Mouse (Mus musculus) liver, embryonic 16.5 days (tissue): ENCODE results near the gene Kiss1r. TPM values are rescaled to one million over a fixed set of nuclear protein-coding genes. Genes with fewer than 3 reads are reported as not detected.

Experiments used
- ATAC-seq: fragments of 200-750 bp; cut with Nextera tagmentation; 2 replicates; pipeline ENCODE4 v1.8.0; 2017; ENCODE audit warnings: low read depth, mild to moderate bottlenecking, moderate number of reproducible peaks, moderate library complexity
- H3K27ac ChIP-seq: fragments of 300-500 bp; sonication (generic); 2 replicates; pipeline ENCODE4 v1.5.1; 2014; ENCODE audit warnings: mild to moderate bottlenecking, low read length
- H3K27me3 ChIP-seq: fragments of 300-500 bp; sonication (generic); 2 replicates; pipeline ENCODE4 v1.6.1; 2014; ENCODE audit warnings: low read depth, low read length, mixed read lengths; ENCODE audit not compliant: control insufficient read depth, insufficient read depth
- H3K36me3 ChIP-seq: fragments of 300-500 bp; sonication (generic); 2 replicates; pipeline ENCODE4 v1.6.1; 2014; ENCODE audit warnings: mild to moderate bottlenecking; ENCODE audit not compliant: control insufficient read depth, insufficient read depth
- H3K4me1 ChIP-seq: fragments of 300-500 bp; sonication (generic); 2 replicates; pipeline ENCODE4 v1.6.1; 2014; ENCODE audit warnings: low read depth, low read length, mixed read lengths; ENCODE audit not compliant: control insufficient read depth
- H3K4me2 ChIP-seq: fragments of 300-500 bp; sonication (generic); 2 replicates; pipeline ENCODE4 v1.6.1; 2014; ENCODE audit warnings: low read depth, low read length, mixed read lengths
- H3K4me3 ChIP-seq: fragments of 300-500 bp; sonication (generic); 2 replicates; pipeline ENCODE4 v1.5.1; 2014; ENCODE audit warnings: low read depth, mild to moderate bottlenecking, low read length
- H3K9ac ChIP-seq: fragments of 300-500 bp; sonication (generic); 2 replicates; pipeline ENCODE4 v1.6.1; 2014; ENCODE audit warnings: low read depth, low read length
- H3K9me3 ChIP-seq: fragments of 300-500 bp; sonication (generic); replicated peaks from 2 replicates; pipeline ENCODE4 v1.6.1; 2016; ENCODE audit warnings: low read length; ENCODE audit not compliant: control insufficient read depth
- WGBS: fragments of 180-500 bp; shearing (Covaris S2); extraction: QIAGEN DNeasy Blood & Tissue Kit; methylation state at CpG from one replicate; pipeline ENCODE4 v1.1.7; 2014; ENCODE audit not compliant: insufficient replicate concordance; 5-methylcytosine and 5-hydroxymethylcytosine counted together
- polyA plus RNA-seq: library from polyadenylated mRNA; unstranded; fragments of >200 nt; fragmentation: Nextera tagmentation; extraction: Ambion mirVana; gene quantifications from 2 replicates; pipeline ENCODE4 v1.2.1, GENCODE M21; 2015

Gene Kiss1r
- polyA plus RNA-seq, 1 experiment from 2014 or later, result 0.18 TPM

GRCm38 (mm10) chr10:79931797-79932196, 15.0 kb downstream of the Kiss1r start:
- Histone ChIP-seq H3K4me2 (no peak overlapping the region), H3K27ac (no peak overlapping the region), H3K36me3 (no peaks in the 10 kb centered on the region), H3K4me1 (peaks cover 59% of the 10 kb centered on the region), H3K9me3 (no peaks in the 10 kb centered on the region), H3K27me3 (no peaks in the 10 kb centered on the region), H3K9ac (no peak overlapping the region), H3K4me3 (no peak overlapping the region)
- no peak for ATAC-seq
- 67% methylated on average over 9 of the region's 9 CpGs for WGBS

- ATAC-seq, result no peak
- no peaks in the 10 kb centered on the region for H3K9me3 ChIP-seq
- H3K27me3 ChIP-seq, result no peaks in the 10 kb centered on the region
- WGBS, result 58% methylated on average over 8 of the region's 8 CpGs
- peak overlapping the region; percentile 9; the same call in 1 of the 2 replicates for H3K9ac ChIP-seq
- H3K27ac ChIP-seq, result peak overlapping the region; percentile 16; the same call in 1 of the 2 replicates
- peaks cover 66% of the 10 kb centered on the region for H3K4me1 ChIP-seq
- no peaks in the 10 kb centered on the region for H3K36me3 ChIP-seq
- H3K4me3 ChIP-seq, result no peak overlapping the region
- no peak overlapping the region for H3K4me2 ChIP-seq
Observed at GRCm38 (mm10) chr10:79932736-79933135, 16.0 kb downstream of the Kiss1r start.

- Histone ChIP-seq H3K4me3 (no peak overlapping the region), H3K36me3 (no peaks in the 10 kb centered on the region), H3K27me3 (no peaks in the 10 kb centered on the region), H3K4me2 (no peak overlapping the region), H3K4me1 (peaks cover 66% of the 10 kb centered on the region), H3K27ac (no peak overlapping the region), H3K9ac (peak overlapping the region; percentile 9; the same call in 1 of the 2 replicates), H3K9me3 (no peaks in the 10 kb centered on the region)
- no peak for ATAC-seq
- WGBS, result 63% methylated on average over 9 of the region's 9 CpGs
Observed at GRCm38 (mm10) chr10:79933145-79933679, 16.4 kb downstream of the Kiss1r start.

- WGBS, result 67% methylated on average over 6 of the region's 6 CpGs
Observed at GRCm38 (mm10) chr10:79933861-79934260, 17.1 kb downstream of the Kiss1r start.

GRCm38 (mm10) chr10:79934272-79934721, 17.5 kb downstream of the Kiss1r start:
- no peak for ATAC-seq
- Histone ChIP-seq H3K4me3 (no peak overlapping the region), H3K4me2 (no peak overlapping the region), H3K36me3 (no peaks in the 10 kb centered on the region), H3K27ac (no peak overlapping the region; the same call in 1 of the 2 replicates), H3K9me3 (no peaks in the 10 kb centered on the region), H3K4me1 (peaks cover 68% of the 10 kb centered on the region), H3K9ac (no peak overlapping the region), H3K27me3 (no peaks in the 10 kb centered on the region)
- WGBS, result 51% methylated on average over 13 of the region's 13 CpGs

More at GRCm38 (mm10) chr10:79933861-79934260, 17.1 kb downstream of the Kiss1r start:
- no peak overlapping the region for H3K4me2 ChIP-seq
- no peaks in the 10 kb centered on the region for H3K36me3 ChIP-seq
- H3K27me3 ChIP-seq, result no peaks in the 10 kb centered on the region
- no peak overlapping the region for H3K9ac ChIP-seq
- H3K9me3 ChIP-seq, result no peaks in the 10 kb centered on the region
- no peak for ATAC-seq
- H3K27ac ChIP-seq, result no peak overlapping the region; the same call in 1 of the 2 replicates
- H3K4me3 ChIP-seq, result no peak overlapping the region
- peaks cover 69% of the 10 kb centered on the region for H3K4me1 ChIP-seq

GRCm38 (mm10) chr10:79934794-79935569, 18.2 kb downstream of the Kiss1r start:
- Histone ChIP-seq H3K4me2 (no peak overlapping the region), H3K4me3 (no peak overlapping the region), H3K4me1 (peaks cover 72% of the 10 kb centered on the region), H3K9me3 (no peaks in the 10 kb centered on the region), H3K36me3 (no peaks in the 10 kb centered on the region), H3K27ac (no peak overlapping the region), H3K9ac (no peak overlapping the region; the same call in 1 of the 2 replicates), H3K27me3 (no peaks in the 10 kb centered on the region)
- no peak for ATAC-seq
- WGBS, result 83% methylated on average over 16 of the region's 16 CpGs

GRCm38 (mm10) chr10:79936284-79936910, 19.6 kb downstream of the Kiss1r start:
- H3K9me3 ChIP-seq, result no peaks in the 10 kb centered on the region
- H3K9ac ChIP-seq, result peak overlapping the region; percentile 46
- 54% methylated on average over 10 of the region's 10 CpGs for WGBS
- H3K36me3 ChIP-seq, result no peaks in the 10 kb centered on the region
- H3K27me3 ChIP-seq, result no peaks in the 10 kb centered on the region
- H3K4me2 ChIP-seq, result peak overlapping the region; percentile 47; the same call in 1 of the 2 replicates
- peaks cover 74% of the 10 kb centered on the region for H3K4me1 ChIP-seq
- H3K27ac ChIP-seq, result peak overlapping the region; percentile 83
- ATAC-seq, result no peak
- H3K4me3 ChIP-seq, result no peak overlapping the region

- Histone ChIP-seq H3K9ac (peak overlapping the region; percentile 46), H3K4me3 (peak overlapping the region; percentile 23; the same call in 1 of the 2 replicates), H3K27ac (peak overlapping the region; percentile 83), H3K36me3 (no peaks in the 10 kb centered on the region), H3K4me2 (peak overlapping the region; percentile 47), H3K27me3 (no peaks in the 10 kb centered on the region), H3K4me1 (peaks cover 70% of the 10 kb centered on the region), H3K9me3 (no peaks in the 10 kb centered on the region)
- WGBS, result 34% methylated on average over 27 of the region's 27 CpGs
- ATAC-seq, result peak; percentile 55
Observed at GRCm38 (mm10) chr10:79936911-79937441, 20.2 kb downstream of the Kiss1r start.
